Mouse (Mus musculus) limb, embryonic 10.5 days (tissue): ENCODE results near the gene Plxnb2. TPM values are rescaled to one million over a fixed set of nuclear protein-coding genes. Genes with fewer than 3 reads are reported as not detected.
A peak's percentile ranks its signal among the peaks of the same experiment; 100 is the strongest.

Experiments used
- DNase-seq: peaks from one replicate; pipeline ENCODE4 v3.0.0-alpha.2; 2017; ENCODE audit warnings: low spot score
- H3K27ac ChIP-seq: fragments of 300-500 bp; sonication (generic); 2 replicates; pipeline ENCODE4 v1.5.1; 2016; ENCODE audit warnings: mild to moderate bottlenecking
- H3K27me3 ChIP-seq: fragments of 300-500 bp; sonication (generic); 2 replicates; pipeline ENCODE4 v1.6.1; 2016; ENCODE audit warnings: low read depth, mild to moderate bottlenecking; ENCODE audit not compliant: poor library complexity, severe bottlenecking
- H3K36me3 ChIP-seq: fragments of 300-500 bp; sonication (generic); 2 replicates; pipeline ENCODE4 v1.6.1; 2016; ENCODE audit warnings: mild to moderate bottlenecking, moderate library complexity
- H3K4me1 ChIP-seq: fragments of 300-500 bp; sonication (generic); 2 replicates; pipeline ENCODE4 v1.6.1; 2016
- H3K4me3 ChIP-seq: fragments of 300-500 bp; sonication (generic); 2 replicates; pipeline ENCODE4 v1.5.1; 2016; ENCODE audit warnings: mild to moderate bottlenecking, moderate library complexity
- H3K9me3 ChIP-seq: fragments of 300-500 bp; sonication (generic); replicated peaks from 2 replicates; pipeline ENCODE4 v1.6.1; 2016; ENCODE audit warnings: mild to moderate bottlenecking
- WGBS: fragments of 180-500 bp; shearing (Covaris S2); methylation state at CpG from one replicate; pipeline ENCODE4 v1.1.7; 2016; 5-methylcytosine and 5-hydroxymethylcytosine counted together
- polyA plus RNA-seq: library from polyadenylated mRNA; unstranded; fragments of >200 nt; fragmentation: Nextera tagmentation; extraction: Ambion mirVana; gene quantifications from 2 replicates; pipeline ENCODE4 v1.2.1, GENCODE M21; 2016

Gene Plxnb2
- polyA plus RNA-seq, 1 experiment from 2014 or later = 162 TPM

GRCm38 (mm10) chr15:89177121-89177520 lies 3.5 kb downstream of the Plxnb2 start:
- H3K9me3 ChIP-seq = no peaks in the 10 kb centered on the region
- 0 out of 2 replicates have a peak overlapping the region, but pooled peaks have one; percentile 23 for H3K4me3 ChIP-seq
- DNase-seq = no peak
- no peaks in the 10 kb centered on the region for H3K27me3 ChIP-seq
- H3K4me1 ChIP-seq = peaks cover 91% of the 10 kb centered on the region
- H3K27ac ChIP-seq = peak overlapping the region; percentile 74
- H3K36me3 ChIP-seq = peaks cover 14% of the 10 kb centered on the region; the same call in 1 of the 2 replicates
- whole genome bisulfite sequencing = 21% methylated on average over 5 of the region's 5 CpGs

DNA sequence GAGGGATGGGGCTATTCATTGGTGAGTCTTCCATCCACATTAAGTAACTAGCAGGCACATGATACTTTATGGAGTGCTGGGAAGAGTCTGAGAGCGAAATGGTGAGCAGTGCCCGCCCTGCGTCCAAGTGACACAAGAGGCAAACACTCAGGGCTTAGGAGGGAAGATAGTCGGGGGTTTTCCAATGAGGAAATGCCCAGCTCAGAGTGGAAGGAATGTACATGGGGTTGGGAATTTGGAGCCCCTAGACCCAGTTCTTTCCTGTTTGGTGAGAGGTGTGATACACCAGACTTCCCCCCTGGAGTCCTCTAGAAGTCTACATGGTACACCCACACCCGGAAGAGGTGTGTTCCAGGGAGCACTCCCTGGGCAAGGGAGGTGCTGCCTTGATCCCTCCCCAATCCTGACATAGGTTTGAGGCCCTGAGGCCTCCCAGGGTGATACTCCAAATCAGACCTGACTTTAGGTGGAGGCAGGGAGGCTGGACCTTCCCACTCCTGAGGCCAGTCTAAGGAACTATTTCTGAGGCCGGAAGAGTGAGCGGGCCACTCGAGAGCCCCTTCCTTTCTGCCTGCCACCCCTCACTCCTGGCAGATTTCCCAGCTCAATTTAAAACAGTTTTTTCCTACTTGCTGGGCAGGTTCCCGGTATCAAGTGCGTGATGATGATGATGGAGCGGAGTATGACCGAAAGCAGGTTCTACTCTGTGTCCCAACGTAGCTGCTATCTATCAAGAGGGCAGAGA lies 5.0 kb downstream of the Plxnb2 start:
- H3K4me1 ChIP-seq = peaks cover 92% of the 10 kb centered on the region
- H3K9me3 ChIP-seq = no peaks in the 10 kb centered on the region
- no peaks in the 10 kb centered on the region for H3K27me3 ChIP-seq
- no peak overlapping the region for H3K27ac ChIP-seq
- 87% methylated on average over 13 of the region's 13 CpGs for WGBS
- peaks cover 20% of the 10 kb centered on the region; the same call in 1 of the 2 replicates for H3K36me3 ChIP-seq
- H3K4me3 ChIP-seq = no peak overlapping the region; the same call in 1 of the 2 replicates
- no peak for DNase-seq

DNA sequence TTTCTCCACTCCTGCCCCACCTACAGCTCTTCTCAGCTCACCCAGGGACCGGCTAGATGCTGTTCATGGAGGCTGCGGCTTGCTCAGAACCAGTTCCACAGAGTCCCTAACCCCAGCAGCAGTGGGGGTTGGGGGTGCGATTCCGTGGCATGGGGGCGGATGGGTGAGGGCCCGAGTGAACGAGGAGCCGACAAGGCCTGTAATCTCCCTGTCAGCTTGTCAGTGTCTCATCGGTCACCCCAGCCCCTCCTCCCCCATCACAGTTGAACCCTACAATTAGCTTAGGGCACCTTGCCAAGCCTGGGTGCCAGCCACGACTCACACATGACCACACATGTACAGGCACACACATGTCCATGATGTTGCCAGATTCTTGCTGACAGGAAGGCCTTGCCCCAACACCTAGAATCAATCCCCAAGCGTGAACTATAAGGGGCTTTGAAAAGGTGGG lies 5.7 kb downstream of the Plxnb2 start:
- no peaks in the 10 kb centered on the region for H3K9me3 ChIP-seq
- H3K4me1 ChIP-seq = peaks cover 99% of the 10 kb centered on the region
- H3K36me3 ChIP-seq = peaks cover 26% of the 10 kb centered on the region
- WGBS = 55% methylated on average over 11 of the region's 11 CpGs
- no peak overlapping the region for H3K27ac ChIP-seq
- no peaks in the 10 kb centered on the region for H3K27me3 ChIP-seq
- peak overlapping the region; percentile 67; the same call in 1 of the 2 replicates for H3K4me3 ChIP-seq
- no peak for DNase-seq

DNA sequence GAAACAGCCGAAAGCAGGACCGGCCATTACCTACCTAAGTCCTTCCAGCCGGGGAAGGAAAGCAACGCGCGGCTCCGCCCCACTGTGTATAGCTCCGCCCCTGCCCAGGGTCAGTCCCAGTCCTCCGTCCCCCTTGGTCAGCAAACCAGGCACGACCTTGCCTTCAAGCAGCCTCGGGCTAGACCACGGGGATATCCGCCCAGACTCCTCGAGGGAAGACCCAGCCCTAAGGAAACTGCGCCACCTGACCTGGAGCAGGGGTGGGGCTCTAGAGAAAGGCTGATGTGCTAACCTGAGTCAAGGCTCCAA lies 6.7 kb downstream of the Plxnb2 start:
- Histone ChIP-seq H3K27ac (peak overlapping the region; percentile 82), H3K9me3 (no peaks in the 10 kb centered on the region), H3K4me1 (peaks cover 99% of the 10 kb centered on the region), H3K36me3 (peaks cover 37% of the 10 kb centered on the region), H3K4me3 (peak overlapping the region; percentile 67), H3K27me3 (no peaks in the 10 kb centered on the region)
- DNase-seq = peak; percentile 77
- WGBS = under 1% methylated on average over 15 of the region's 15 CpGs

- no peaks in the 10 kb centered on the region for H3K9me3 ChIP-seq
- peak overlapping the region; percentile 67 for H3K4me3 ChIP-seq
- DNase-seq = peak; percentile 73
- H3K4me1 ChIP-seq = peaks cover 96% of the 10 kb centered on the region
- WGBS = under 1% methylated on average over 65 of the region's 65 CpGs
- no peaks in the 10 kb centered on the region for H3K27me3 ChIP-seq
- H3K36me3 ChIP-seq = peaks cover 39% of the 10 kb centered on the region
- H3K27ac ChIP-seq = peak overlapping the region; percentile 82
Observed at GRCm38 (mm10) chr15:89173024-89173905, 7.3 kb downstream of the Plxnb2 start.

- Histone ChIP-seq H3K36me3 (peaks cover 42% of the 10 kb centered on the region), H3K9me3 (no peaks in the 10 kb centered on the region), H3K4me1 (peaks cover 88% of the 10 kb centered on the region), H3K27me3 (no peaks in the 10 kb centered on the region), H3K4me3 (peak overlapping the region; percentile 67), H3K27ac (peak overlapping the region; percentile 82)
- no peak for DNase-seq
- WGBS = 46% methylated on average over 17 of the region's 17 CpGs
Observed at GRCm38 (mm10) chr15:89172276-89172935, 8.2 kb downstream of the Plxnb2 start.

GRCm38 (mm10) chr15:89171526-89172051 lies 9.0 kb downstream of the Plxnb2 start:
- Histone ChIP-seq H3K9me3 (no peaks in the 10 kb centered on the region), H3K36me3 (peaks cover 50% of the 10 kb centered on the region), H3K4me1 (peaks cover 79% of the 10 kb centered on the region), H3K27ac (0 out of 2 replicates have a peak overlapping the region, but pooled peaks have one; percentile 82), H3K27me3 (no peaks in the 10 kb centered on the region), H3K4me3 (no peak overlapping the region)
- WGBS = 92% methylated on average over 5 of the region's 5 CpGs
- DNase-seq = no peak

GRCm38 (mm10) chr15:89170102-89170501 lies 10.5 kb downstream of the Plxnb2 start:
- no peaks in the 10 kb centered on the region for H3K27me3 ChIP-seq
- DNase-seq = no peak
- peaks cover 65% of the 10 kb centered on the region for H3K4me1 ChIP-seq
- H3K9me3 ChIP-seq = no peaks in the 10 kb centered on the region
- H3K4me3 ChIP-seq = peak overlapping the region; percentile 27; the same call in 1 of the 2 replicates
- H3K36me3 ChIP-seq = peaks cover 65% of the 10 kb centered on the region
- WGBS = 63% methylated on average over 3 of the region's 3 CpGs
- H3K27ac ChIP-seq = peak overlapping the region; percentile 80

- WGBS = 9% methylated on average over 10 of the region's 10 CpGs
- peaks cover 72% of the 10 kb centered on the region for H3K36me3 ChIP-seq
- no peaks in the 10 kb centered on the region for H3K9me3 ChIP-seq
- peak; percentile 82 for DNase-seq
- H3K4me1 ChIP-seq = peaks cover 58% of the 10 kb centered on the region
- H3K27ac ChIP-seq = peak overlapping the region; percentile 80
- H3K4me3 ChIP-seq = peak overlapping the region; percentile 27
- no peaks in the 10 kb centered on the region for H3K27me3 ChIP-seq
Observed at GRCm38 (mm10) chr15:89169431-89169830, 11.2 kb downstream of the Plxnb2 start.

- H3K4me3 ChIP-seq = peak overlapping the region; percentile 27
- no peaks in the 10 kb centered on the region for H3K9me3 ChIP-seq
- H3K4me1 ChIP-seq = peaks cover 53% of the 10 kb centered on the region
- 67% methylated on average over 10 of the region's 10 CpGs for WGBS
- H3K27ac ChIP-seq = peak overlapping the region; percentile 80
- DNase-seq = no peak
- H3K27me3 ChIP-seq = no peaks in the 10 kb centered on the region
- H3K36me3 ChIP-seq = peaks cover 77% of the 10 kb centered on the region
Observed at GRCm38 (mm10) chr15:89168922-89169321, 11.7 kb downstream of the Plxnb2 start.

GRCm38 (mm10) chr15:89165478-89165877 lies 15.1 kb downstream of the Plxnb2 start:
- Histone ChIP-seq H3K4me1 (peaks cover 19% of the 10 kb centered on the region), H3K4me3 (no peak overlapping the region), H3K27me3 (no peaks in the 10 kb centered on the region), H3K27ac (no peak overlapping the region), H3K9me3 (no peaks in the 10 kb centered on the region), H3K36me3 (peaks cover 100% of the 10 kb centered on the region)
- DNase-seq = no peak
- 94% methylated on average over 12 of the region's 12 CpGs for WGBS

- DNase-seq = no peak
- Histone ChIP-seq H3K36me3 (peaks cover 100% of the 10 kb centered on the region), H3K4me3 (no peak overlapping the region), H3K4me1 (no peaks in the 10 kb centered on the region), H3K9me3 (no peaks in the 10 kb centered on the region), H3K27me3 (no peaks in the 10 kb centered on the region), H3K27ac (no peak overlapping the region)
- WGBS = 89% methylated on average over 9 of the region's 9 CpGs
Observed at GRCm38 (mm10) chr15:89161397-89161796, 19.2 kb downstream of the Plxnb2 start.
